Mouse (Mus musculus) ovary, postnatal 14 days (tissue): ENCODE data around the gene Mypn.

Experiments used
- DNase-seq: peaks from one replicate; pipeline ENCODE4 v3.0.0; 2022; ENCODE audit warnings: low spot score

Mypn gene

GRCm38 (mm10) chr10:63203728-63204127 is at the start of gene Mypn:
Gene Mypn, minus strand, starts transcription at chr10:63203952.
- DNase-seq, result no peak

DNA sequence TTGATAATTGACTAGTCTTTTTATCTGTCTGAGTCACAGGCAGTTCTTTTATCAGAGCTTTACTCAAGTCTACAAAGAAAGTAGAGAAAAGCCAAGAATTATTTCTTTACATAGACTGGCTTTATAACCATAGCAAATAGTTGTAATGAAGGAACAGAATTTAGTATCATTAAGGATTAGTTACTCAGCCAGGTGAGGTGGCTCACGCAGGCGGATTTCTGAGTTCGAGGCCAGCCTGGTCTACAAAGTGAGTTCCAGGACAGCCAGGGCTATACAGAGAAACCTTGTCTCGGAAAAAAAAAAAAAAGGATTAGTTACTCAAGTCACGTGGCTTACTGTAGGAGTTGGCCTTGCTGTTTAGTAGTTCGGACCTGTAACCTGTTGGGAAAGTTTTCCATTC is 44.7 kb upstream of the Mypn start:
- no peak for DNase-seq

DNA sequence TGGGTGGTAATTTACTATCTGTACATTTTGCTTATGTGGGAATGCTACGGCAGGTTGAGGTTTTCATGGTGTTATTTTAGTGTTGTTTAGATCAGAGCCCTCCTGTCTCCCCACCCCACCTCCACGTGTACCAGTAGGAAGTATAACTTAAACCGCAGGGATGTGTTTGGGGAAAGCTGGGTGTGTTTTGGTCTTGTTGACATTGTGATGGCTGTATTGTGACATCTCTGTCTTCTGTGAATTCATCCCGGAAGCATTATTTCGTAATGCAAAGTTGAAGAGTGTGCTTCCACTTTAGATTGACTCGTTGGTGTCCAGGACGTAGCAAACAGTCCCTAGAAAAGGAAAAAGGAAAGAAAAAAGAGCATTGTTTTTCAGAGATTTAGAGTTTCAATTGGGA is 43.7 kb upstream of the Mypn start:
- DNase-seq, result no peak

- DNase-seq, result no peak
Measured at GRCm38 (mm10) chr10:63245846-63246245, 42.1 kb upstream of the Mypn start.

DNA sequence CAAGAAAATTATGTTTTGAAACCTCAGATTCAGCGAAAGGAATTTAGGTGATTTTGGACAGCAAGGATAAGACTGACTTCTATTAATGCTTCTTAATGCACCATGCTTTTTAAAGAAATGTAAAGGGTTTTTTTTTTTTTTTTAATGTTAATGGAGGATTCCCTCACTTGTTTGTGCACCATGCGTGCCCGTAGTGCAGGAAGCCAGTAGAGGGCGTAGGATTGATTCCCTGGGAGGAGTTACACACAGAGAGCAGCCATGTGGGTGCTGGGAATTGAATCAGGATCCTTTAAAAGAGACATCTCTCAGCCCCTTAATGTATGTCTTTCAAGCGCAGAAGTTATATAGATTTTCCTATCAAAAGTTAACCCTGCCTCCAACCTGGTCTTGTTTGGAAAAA is 41.0 kb upstream of the Mypn start:
- DNase-seq, result no peak

DNA sequence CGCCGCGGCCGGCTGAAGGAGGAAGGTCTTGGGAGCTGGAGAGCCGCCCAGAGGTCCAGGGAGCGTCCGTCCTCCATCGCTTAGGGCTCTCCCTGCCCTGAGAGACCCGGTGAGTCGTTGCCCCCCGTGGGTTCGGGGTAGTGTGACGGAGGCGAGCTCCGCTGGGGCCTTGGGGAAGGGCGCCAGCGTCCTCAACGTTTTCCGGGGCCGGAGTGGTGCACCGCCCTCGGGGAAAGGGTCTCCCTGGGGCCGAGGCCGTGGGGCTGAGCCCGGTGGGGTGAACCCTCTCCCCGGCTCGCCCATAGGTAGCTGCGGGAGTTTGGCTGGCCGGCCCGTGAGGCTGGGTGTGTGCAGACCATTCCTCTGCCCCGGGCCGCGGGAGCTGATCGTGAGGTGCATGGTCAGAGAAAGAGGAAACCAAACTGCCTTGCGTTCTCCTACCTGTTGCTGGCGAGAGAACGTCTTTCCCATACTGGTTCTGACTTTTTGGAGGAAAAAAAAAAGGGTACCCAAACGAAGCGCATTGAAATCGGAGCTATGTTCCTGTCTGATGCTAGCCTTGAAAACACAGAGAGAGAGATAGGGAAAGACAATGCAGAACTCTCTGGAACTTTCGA is 40.4 kb upstream of the Mypn start:
- DNase-seq, result no peak

DNA sequence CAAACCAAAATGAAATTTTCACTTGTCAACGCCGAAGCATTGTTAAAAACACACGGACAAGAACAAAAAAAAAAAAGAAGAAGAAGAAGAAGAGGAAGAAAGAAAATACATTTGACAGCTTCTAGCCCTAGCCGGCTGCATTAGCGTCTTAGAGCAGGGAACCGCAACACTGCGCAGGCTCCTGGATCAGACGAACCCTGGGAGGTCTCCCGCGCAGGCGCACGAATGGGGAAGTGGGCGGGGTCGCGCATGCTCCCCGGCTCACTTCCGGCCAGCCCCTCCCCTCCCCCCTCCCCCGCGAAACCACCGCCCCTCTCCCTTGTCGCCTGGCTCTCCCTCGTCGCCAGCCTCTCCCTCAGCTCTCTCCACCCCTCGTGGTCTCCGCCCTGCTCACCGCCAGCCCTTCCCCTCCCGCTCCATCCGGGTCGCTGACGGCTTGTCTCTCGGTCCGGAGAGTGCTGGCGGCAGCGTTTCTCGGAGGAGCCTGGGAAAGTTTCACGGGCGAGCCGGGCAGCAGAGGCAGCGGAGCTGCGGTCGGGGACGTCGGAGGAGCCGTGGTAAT is 39.8 kb upstream of the Mypn start, which contains the start of gene Herc4:
Herc4 (plus strand) TSS at position 318 of the 562 bp plus-strand sequence.
- DNase-seq, result peak; percentile 92

GRCm38 (mm10) chr10:63242798-63243435 is 39.2 kb upstream of the Mypn start:
- no peak for DNase-seq

GRCm38 (mm10) chr10:63240868-63241271 is 37.1 kb upstream of the Mypn start:
- DNase-seq, result no peak

DNA sequence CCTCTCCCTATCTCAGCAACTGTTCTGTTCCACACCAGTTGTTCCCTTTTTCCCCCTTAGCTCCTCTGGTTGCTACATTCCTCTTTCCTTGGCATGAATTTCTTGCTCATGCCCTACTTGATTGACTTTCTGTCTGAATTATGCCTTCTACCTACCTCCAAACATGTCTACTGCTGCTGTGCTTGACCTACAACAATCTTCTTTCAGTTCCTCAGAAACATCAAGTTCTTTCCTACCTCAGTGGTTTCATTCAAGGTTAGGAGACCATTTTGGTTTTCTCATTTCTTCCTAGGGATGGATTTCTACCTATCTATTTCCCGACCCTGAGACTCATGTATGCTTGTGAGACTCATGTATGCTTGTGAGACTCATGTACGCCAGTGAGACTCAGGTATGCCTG is 36.1 kb upstream of the Mypn start:
- no peak for DNase-seq

- DNase-seq, result no peak
Measured at GRCm38 (mm10) chr10:63238090-63238489, 34.3 kb upstream of the Mypn start.

- no peak for DNase-seq
Measured at GRCm38 (mm10) chr10:63237206-63237605, 33.5 kb upstream of the Mypn start.

DNA sequence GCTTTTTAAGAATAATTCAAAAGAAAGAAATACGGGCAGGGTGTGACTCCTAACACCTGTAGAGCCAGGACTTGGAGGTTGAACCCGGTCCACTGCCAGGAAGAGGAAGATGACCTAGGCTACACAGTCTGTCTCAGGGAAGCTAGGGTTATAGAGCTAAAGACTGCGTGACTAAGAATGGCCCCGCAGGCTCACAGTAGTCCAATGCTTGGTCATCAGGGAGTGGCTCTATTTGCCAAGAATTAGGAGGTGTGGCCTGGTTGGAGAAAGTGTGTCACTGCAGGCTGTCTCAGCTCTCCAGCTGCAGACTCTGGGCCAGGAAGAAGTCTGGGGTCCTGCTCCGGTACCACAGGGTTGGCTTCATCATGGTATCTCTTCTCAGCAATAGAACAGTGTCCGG is 32.9 kb upstream of the Mypn start:
- DNase-seq, result no peak

DNA sequence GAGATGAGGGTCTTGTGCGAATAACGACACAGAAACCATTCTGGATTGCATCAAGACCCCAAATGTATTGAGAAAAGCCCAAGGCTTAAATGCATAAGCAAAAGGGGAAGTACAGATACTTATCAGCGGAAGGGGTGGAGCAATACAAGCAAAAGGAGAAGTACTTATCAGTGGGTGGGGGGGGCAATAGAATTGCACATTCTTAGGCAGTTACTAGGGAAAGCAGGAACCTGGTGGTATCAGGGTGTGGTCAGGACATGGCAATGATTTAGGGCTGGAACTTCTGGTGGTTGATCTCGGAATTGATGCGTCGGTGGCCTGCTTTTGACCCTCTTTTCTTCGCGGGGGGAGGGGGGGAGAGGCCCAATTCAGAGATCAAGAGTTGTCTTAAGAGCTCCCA is 32.1 kb upstream of the Mypn start:
- no peak for DNase-seq

DNA sequence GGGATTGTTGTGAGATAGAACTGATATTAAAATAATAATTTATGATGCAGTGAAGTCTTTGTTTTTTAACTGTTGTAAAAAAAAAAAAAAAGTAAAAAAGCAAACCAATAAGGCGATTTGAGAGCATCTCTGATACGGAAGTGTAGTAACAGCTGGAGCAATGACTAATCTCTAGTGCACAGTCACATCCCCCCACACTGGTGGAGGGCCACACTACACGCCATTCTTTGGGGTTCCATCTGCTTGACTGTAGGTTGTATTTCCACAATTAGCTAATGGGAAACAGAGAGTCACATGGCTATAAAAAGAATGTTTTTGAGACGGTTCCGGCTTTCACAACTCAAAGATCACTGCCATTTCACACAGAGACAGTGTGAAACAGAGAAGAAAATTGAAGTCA is 30.4 kb upstream of the Mypn start:
- no peak for DNase-seq

DNA sequence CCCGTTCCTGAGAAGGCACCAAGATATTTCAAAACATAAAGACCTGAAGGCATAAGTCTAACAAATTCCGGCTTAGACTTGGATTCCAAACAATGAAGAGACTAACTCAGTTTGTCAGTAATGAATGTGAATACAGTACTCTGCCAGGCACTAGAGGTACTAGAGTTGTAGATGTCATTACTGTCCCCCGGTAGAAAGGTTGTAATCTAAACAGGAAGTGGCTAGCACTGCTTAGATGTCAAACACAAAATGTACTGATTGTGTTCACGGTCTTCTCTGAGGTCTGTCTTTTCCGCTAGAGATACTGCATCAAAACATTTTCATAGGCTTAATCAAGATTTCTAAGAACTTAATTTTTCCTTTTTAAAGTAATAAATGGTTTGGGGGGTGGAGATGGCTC is 27.9 kb upstream of the Mypn start:
- no peak for DNase-seq

- DNase-seq, result no peak
Measured at GRCm38 (mm10) chr10:63230854-63231253, 27.1 kb upstream of the Mypn start.

DNA sequence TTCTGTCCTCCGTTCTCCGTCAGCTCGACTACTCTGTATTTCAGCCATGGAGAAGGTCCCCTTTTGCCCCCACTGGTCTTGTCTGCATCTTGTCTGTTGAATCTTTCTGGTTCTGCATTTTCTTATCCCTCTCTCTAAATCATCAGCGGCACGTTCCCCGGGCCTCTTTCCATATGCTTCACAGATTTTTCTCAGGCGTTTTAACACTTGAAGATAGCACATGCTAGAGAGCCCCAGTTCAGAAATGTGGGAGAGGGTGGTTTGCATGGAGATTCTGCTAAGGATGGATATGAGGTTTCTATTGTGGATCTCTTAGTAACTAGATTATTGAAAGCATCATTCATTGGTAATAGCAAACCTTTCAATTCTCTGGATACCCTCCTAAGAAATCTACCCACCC is 26.5 kb upstream of the Mypn start:
- DNase-seq, result no peak

DNA sequence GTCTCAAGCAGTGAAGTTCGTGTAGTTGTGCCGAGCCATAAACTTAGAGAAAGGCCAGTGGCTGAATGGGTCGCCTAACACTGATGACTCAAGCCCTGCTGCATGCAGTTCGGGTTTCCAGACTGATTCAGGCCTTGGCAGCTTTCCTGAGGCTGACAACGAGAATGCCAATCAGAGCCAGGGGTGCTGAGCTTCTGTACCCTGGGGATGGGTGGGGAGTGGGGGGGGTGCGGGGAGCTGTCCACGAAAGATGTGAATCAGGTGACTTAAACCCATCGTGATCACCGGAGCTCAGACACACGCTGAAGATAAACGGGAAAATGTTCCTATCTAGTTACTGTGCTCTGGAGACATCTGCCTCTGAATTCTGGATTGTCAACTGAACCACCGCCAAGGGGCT is 20.6 kb upstream of the Mypn start:
- no peak for DNase-seq

- DNase-seq, result no peak
Measured at GRCm38 (mm10) chr10:63221081-63221783, 17.5 kb upstream of the Mypn start.

- DNase-seq, result no peak
Measured at GRCm38 (mm10) chr10:63208871-63209270, 5.1 kb upstream of the Mypn start.

GRCm38 (mm10) chr10:63203002-63203401 is 750 bp downstream of the Mypn start:
- no peak for DNase-seq

DNA sequence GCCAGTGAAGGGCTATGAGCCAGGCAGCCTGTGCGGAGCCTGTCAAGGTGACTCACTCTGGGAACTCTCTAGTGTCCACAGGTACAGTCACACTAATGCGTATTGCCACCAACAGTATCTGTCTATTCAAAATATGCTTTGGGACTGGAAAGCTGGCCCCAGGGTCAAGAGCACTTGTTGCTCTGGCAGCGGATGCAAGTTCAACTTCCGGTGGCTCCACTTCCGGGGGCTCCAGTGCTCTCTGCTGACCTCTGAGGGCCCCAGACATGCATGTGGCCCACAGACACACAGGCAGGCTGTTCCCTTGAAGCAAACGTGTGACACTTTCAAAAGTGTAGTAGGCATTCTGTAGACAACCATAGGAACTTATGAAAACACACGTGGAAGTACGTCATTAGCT is 2.2 kb downstream of the Mypn start:
- no peak for DNase-seq
